Mouse (Mus musculus) liver, adult 2 months (tissue): ENCODE results near the gene Filip1. TPM values are rescaled to one million over a fixed set of nuclear protein-coding genes. Genes with fewer than 3 reads are reported as not detected.

Experiments
- DNase-seq: peaks from one replicate; pipeline ENCODE4 v3.0.0-alpha.2; 2011; ENCODE audit warnings: low read depth, low spot score; ENCODE audit errors: extremely low read depth
- H3K27ac ChIP-seq: fragments of 200-500 bp; replicated peaks from 2 replicates; pipeline ENCODE4 v1.5.1; 2012; ENCODE audit warnings: low read depth, mild to moderate bottlenecking, control low read depth, inconsistent platforms, low read length; ENCODE audit not compliant: insufficient read depth
- H3K27me3 ChIP-seq: fragments of 200-500 bp; 2 replicates; pipeline ENCODE4 v1.6.1; 2012; ENCODE audit warnings: mild to moderate bottlenecking, moderate library complexity, low read length, inconsistent platforms; ENCODE audit not compliant: control insufficient read depth, insufficient read depth
- H3K36me3 ChIP-seq: fragments of 200-500 bp; 2 replicates; pipeline ENCODE4 v1.6.1; 2012; ENCODE audit warnings: low read length, inconsistent platforms; ENCODE audit not compliant: control insufficient read depth, insufficient read depth
- H3K4me1 ChIP-seq: fragments of 200-500 bp; 2 replicates; pipeline ENCODE4 v1.6.1; 2011; ENCODE audit warnings: low read length; ENCODE audit not compliant: control insufficient read depth, insufficient read depth
- H3K4me3 ChIP-seq: fragments of 200-500 bp; 2 replicates; pipeline ENCODE4 v1.5.1; 2011; ENCODE audit warnings: low read depth, mild to moderate bottlenecking, control low read depth, low read length, moderate library complexity; ENCODE audit not compliant: insufficient read depth
- H3K79me2 ChIP-seq: fragments of 200-500 bp; 2 replicates; pipeline ENCODE4 v1.6.1; 2012; ENCODE audit warnings: inconsistent platforms, mild to moderate bottlenecking, low read length, moderate library complexity; ENCODE audit not compliant: control insufficient read depth, insufficient read depth
- H3K9ac ChIP-seq: fragments of 200-500 bp; 2 replicates; pipeline ENCODE4 v1.6.1; 2012; ENCODE audit warnings: low read depth, mild to moderate bottlenecking, control low read depth, inconsistent platforms, low read length
- CTCF ChIP-seq: fragments of 200-500 bp; IDR thresholded peaks from 2 replicates; pipeline ENCODE4 v1.5.1; 2011; ENCODE audit warnings: low read depth, low read length, control low read depth
- POLR2A ChIP-seq: fragments of 200-500 bp; IDR thresholded peaks from 2 replicates; pipeline ENCODE4 v1.6.1; 2011; ENCODE audit warnings: low read length, control low read depth; ENCODE audit not compliant: insufficient read depth; ENCODE audit errors: extremely low read depth
- WGBS: fragments of 180-500 bp; shearing (Covaris S2); methylation state at CpG from one replicate; pipeline ENCODE4 v1.1.7; 2018; 5-methylcytosine and 5-hydroxymethylcytosine counted together
- polyA plus RNA-seq: library from polyadenylated mRNA; depleted of rRNA; stranded (reverse); fragments of >200 nt; gene quantifications from 2 replicates; pipeline ENCODE4 v1.2.3, GENCODE M21; 2012
- total RNA-seq: library from RNA; depleted of rRNA; stranded (reverse); fragments of >200 nt; gene quantifications from 2 replicates; pipeline ENCODE4 v1.2.3, GENCODE M21; 2014

The Filip1 gene
- total and polyA plus RNA-seq, 2 experiments: 0.10 to 1.2 TPM

DNA sequence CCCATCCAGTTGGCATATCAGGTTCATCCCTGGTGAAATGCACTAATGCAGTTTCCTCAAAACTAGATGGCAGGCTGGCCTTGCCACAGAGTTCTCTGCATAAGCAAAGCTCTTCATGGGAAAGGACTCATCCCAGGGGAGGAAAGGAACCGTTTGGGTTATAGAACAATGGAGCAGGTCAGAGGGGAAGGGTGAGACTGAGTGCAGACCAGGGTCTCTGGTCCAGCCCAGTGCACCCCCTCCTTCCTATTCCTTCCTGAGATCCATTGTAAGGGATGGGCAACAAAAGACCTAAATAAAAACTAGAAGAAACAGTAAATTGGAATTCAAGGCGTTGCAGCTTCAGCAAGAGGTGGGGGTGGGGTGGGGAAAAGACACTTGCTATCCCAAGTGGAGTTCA lies 140.1 kb downstream of the Filip1 start:
- Histone ChIP-seq H3K4me3 (no peak overlapping the region), H3K9ac (no peak overlapping the region), H3K27me3 (no peaks in the 10 kb centered on the region), H3K36me3 (no peaks in the 10 kb centered on the region), H3K27ac (no peak overlapping the region), H3K79me2 (no peaks in the 10 kb centered on the region), H3K4me1 (peaks cover 12% of the 10 kb centered on the region)
- no peak for TF ChIP-seq CTCF
- TF ChIP-seq POLR2A: no peak
- 63% methylated on average over 2 of the region's 2 CpGs for WGBS
- DNase-seq: no peak

DNA sequence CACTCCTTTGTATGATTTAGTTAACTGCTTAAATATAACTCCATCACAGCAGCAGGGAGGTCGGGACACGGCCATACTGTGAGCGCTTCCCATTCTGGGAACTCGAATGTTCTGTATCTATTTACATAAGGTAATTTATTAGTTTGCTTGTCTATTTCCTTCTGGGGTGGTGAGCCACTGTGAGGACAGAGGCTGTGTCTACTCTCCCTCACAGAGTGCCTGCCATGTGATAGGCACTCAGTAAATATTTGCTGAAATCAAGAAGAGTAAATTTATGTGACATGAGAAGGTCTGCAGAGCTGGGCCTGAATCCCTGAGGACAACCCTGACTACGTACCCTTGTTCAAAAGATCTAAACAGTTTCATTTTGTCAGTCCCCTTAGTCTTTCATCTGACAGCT lies 143.1 kb downstream of the Filip1 start:
- Histone ChIP-seq H3K4me1 (peaks cover 12% of the 10 kb centered on the region), H3K27me3 (no peaks in the 10 kb centered on the region), H3K27ac (no peak overlapping the region), H3K4me3 (no peak overlapping the region), H3K79me2 (no peaks in the 10 kb centered on the region), H3K9ac (no peak overlapping the region), H3K36me3 (no peaks in the 10 kb centered on the region)
- TF ChIP-seq POLR2A: no peak
- no peak for TF ChIP-seq CTCF
- 19% methylated on average over 5 of the region's 5 CpGs for WGBS
- DNase-seq: peak; percentile 26

DNA sequence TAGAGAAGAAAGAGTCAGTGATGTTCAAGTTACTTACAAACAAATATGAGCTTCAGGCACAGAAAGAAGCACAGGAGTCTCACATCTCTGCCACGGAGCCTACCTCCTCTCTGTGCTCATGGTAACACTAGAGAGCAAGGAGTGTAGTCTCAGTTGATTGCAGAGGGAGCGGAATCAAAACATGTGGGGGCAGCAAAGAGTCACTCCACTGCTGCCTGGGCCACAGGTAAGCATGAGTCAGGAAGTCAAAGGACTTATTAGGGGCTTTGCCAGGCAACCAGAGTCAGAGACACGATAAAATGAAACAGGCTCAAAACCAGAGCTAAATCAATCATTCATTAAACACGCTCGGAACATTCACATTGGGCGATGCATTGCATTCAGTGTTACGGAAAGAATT lies 146.7 kb downstream of the Filip1 start:
- no peak for DNase-seq

DNA sequence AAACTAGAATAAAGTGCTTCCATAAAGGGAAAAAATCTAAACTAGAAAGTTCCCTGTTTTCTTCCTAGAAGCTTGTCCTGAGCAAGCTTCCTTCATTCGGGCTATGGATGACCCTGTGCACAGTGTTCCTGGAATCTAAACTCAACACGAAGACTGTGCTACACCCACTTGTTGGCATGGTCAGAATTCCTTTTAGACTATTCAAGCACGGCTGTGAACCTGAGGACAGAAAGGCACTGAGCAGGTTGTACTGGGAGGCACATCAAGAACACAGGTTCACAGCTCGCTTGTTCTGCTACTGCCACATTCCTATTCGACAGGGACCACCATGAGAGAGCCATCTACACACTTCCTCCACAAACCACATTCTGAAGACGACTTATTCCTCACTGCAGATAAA lies 150.1 kb downstream of the Filip1 start:
- Histone ChIP-seq H3K9ac (no peak overlapping the region), H3K4me1 (no peaks in the 10 kb centered on the region), H3K36me3 (no peaks in the 10 kb centered on the region), H3K27me3 (no peaks in the 10 kb centered on the region), H3K4me3 (no peak overlapping the region), H3K79me2 (no peaks in the 10 kb centered on the region), H3K27ac (no peak overlapping the region)
- WGBS: 84% methylated on average over 6 of the region's 6 CpGs
- no peak for TF ChIP-seq POLR2A
- TF ChIP-seq CTCF: no peak
- no peak for DNase-seq

More for the DNA sequence above, 146.7 kb downstream of the Filip1 start:
- Histone ChIP-seq H3K4me1 (peaks cover 12% of the 10 kb centered on the region), H3K4me3 (no peak overlapping the region), H3K27me3 (no peaks in the 10 kb centered on the region), H3K79me2 (no peaks in the 10 kb centered on the region), H3K27ac (no peak overlapping the region), H3K9ac (no peak overlapping the region), H3K36me3 (no peaks in the 10 kb centered on the region)
- 82% methylated on average over 7 of the region's 7 CpGs for WGBS
- no peak for TF ChIP-seq POLR2A
- no peak for TF ChIP-seq CTCF

DNA sequence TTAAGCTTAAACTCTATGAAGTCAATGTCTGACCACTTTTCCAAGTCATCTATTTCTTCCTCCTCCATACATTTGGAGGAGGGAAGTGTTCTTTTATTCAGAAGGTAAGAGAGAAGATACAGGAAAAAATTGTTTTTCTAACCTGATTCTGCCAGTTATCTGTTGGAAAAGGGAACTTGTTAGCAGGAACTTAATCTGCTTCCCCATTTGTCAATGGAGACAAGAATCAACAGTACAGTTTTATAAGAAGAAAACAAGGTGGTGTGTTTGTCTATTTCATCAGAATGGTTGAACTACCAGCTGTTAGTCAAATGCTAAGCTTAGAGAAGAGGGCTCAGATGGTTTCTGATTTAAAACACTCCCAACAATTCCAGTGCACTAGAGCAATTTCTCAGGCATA lies 165.6 kb downstream of the Filip1 start:
- Histone ChIP-seq H3K4me3 (no peak overlapping the region), H3K27me3 (no peaks in the 10 kb centered on the region), H3K4me1 (no peaks in the 10 kb centered on the region), H3K9ac (no peak overlapping the region), H3K36me3 (no peaks in the 10 kb centered on the region), H3K27ac (no peak overlapping the region), H3K79me2 (no peaks in the 10 kb centered on the region)
- TF ChIP-seq CTCF: no peak
- TF ChIP-seq POLR2A: no peak
- DNase-seq: no peak

DNA sequence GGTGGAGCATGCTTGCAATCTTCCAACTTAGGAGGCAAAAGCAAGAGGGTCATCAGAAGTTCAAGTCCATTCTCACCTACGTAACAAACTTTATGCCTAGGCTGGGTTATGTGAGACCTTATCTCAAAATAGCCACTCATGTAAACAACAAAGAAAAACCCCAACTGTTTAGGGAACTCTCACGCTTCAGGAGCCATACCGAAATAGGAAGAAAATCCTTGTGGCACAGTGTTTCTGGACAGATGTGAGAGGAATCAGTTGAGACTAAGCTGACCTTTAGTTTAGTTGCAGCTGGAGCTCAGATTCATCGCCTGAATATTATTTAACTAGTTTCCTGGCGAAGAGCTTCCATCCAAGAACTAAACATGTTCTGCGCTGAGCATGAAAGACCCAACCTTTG lies 170.0 kb downstream of the Filip1 start:
- WGBS: 78% methylated on average over 6 of the region's 6 CpGs
- Histone ChIP-seq H3K79me2 (no peaks in the 10 kb centered on the region), H3K27ac (no peak overlapping the region), H3K4me3 (no peak overlapping the region), H3K9ac (no peak overlapping the region), H3K4me1 (no peaks in the 10 kb centered on the region), H3K27me3 (no peaks in the 10 kb centered on the region), H3K36me3 (no peaks in the 10 kb centered on the region)
- no peak for DNase-seq
- no peak for TF ChIP-seq POLR2A
- TF ChIP-seq CTCF: no peak

DNA sequence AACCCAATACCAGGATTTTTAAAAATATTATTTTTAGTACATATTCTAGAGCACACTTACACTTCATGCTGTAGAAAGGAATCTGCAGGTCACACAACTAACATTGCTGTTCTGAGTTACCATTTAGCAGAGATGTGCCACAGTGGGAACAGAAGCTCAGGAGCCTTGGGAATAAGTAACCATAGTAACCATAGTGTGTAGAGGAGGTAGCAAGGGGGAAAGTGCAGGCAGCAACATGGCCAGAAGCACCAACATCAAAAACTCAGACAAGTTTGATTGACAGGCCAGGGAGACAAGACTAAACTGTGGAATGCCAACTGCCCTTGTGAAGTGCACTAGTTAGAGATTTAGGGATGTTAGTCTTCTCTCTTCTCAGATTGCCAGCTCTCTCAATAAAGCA lies 170.6 kb downstream of the Filip1 start:
- H3K36me3 ChIP-seq: no peaks in the 10 kb centered on the region
- H3K4me3 ChIP-seq: no peak overlapping the region
- no peaks in the 10 kb centered on the region for H3K4me1 ChIP-seq
- no peaks in the 10 kb centered on the region for H3K27me3 ChIP-seq
- H3K9ac ChIP-seq: no peak overlapping the region
- DNase-seq: no peak
- no peak for TF ChIP-seq CTCF
- TF ChIP-seq POLR2A: no peak
- no peaks in the 10 kb centered on the region for H3K79me2 ChIP-seq
- no peak overlapping the region for H3K27ac ChIP-seq
